Mouse (Mus musculus): Measurements from ENCODE around the gene Tspan11.

GRCm38 (mm10) chr6:127991509-127992176, 104.3 kb downstream of the Tspan11 start:
- TF ChIP-seq CTCF (IDR thresholded peaks at IDR 0.05; ENCODE audit: control insufficient read depth, insufficient read depth, insufficient read length) (no peak), FOSL1 (IDR thresholded peaks at IDR 0.05; ENCODE audit: insufficient read depth, low read length, poor library complexity, severe bottlenecking) (no peak), MAX (IDR thresholded peaks at IDR 0.05) (peak; percentile 83), CEBPB (IDR thresholded peaks at IDR 0.05; ENCODE audit: low read depth) (no peak)

Measured in C2C12 (cell line).